Mouse (Mus musculus) CH12.LX (cell line): Measurements from ENCODE around the gene Gm11077. TPM values are rescaled to one million over a fixed set of nuclear protein-coding genes. Genes with fewer than 3 reads are reported as not detected.

Experiments
- DNase-seq: peaks from one replicate; pipeline ENCODE4 v3.0.0-alpha.2; 2013; ENCODE audit errors: extremely low read depth
- H3K27ac ChIP-seq: 2 replicates; pipeline ENCODE4 v1.5.1; 2012; ENCODE audit warnings: low read depth, mild to moderate bottlenecking, control low read depth, moderate library complexity; ENCODE audit not compliant: insufficient read depth
- H3K27me3 ChIP-seq: replicated peaks from 2 replicates; pipeline ENCODE3; 2012; ENCODE audit warnings: inconsistent platforms
- H3K36me3 ChIP-seq, 2 experiments: replicated peaks in 1 of 2; 2 replicates each; pipeline versions ENCODE3 to v1.6.1; 2012; ENCODE audit warnings: inconsistent platforms in 1 of 2, low read length in 1 of 2, mild to moderate bottlenecking in 1 of 2, mixed read lengths in 1 of 2, moderate library complexity in 1 of 2; ENCODE audit not compliant: control insufficient read depth in 1 of 2, insufficient read depth in 1 of 2
- H3K4me1 ChIP-seq, 2 experiments: 2 replicates each; pipeline ENCODE4 v1.6.1; 2012; ENCODE audit warnings: inconsistent platforms in 1 of 2, moderate library complexity in 1 of 2; ENCODE audit not compliant: insufficient read depth in 2 of 2, control insufficient read depth in 1 of 2
- H3K4me2 ChIP-seq: 2 replicates; pipeline ENCODE4 v1.6.1; 2012; ENCODE audit warnings: low read depth, mild to moderate bottlenecking, control low read depth; ENCODE audit not compliant: poor library complexity, insufficient read depth, severe bottlenecking
- H3K4me3 ChIP-seq, 3 experiments: fragments of 150-350 bp in 1 of 3; sonication (generic) in 1 of 3; replicated peaks in 1 of 3; 2 replicates each; pipeline versions ENCODE3 to v1.5.1; 2011 to 2012; ENCODE audit warnings: low read depth in 2 of 3, low read length in 2 of 3, mild to moderate bottlenecking in 2 of 3, moderate library complexity in 2 of 3, control low read depth in 1 of 3, improper control_type of control experiment in 1 of 3, inconsistent platforms in 1 of 3, mixed read lengths in 1 of 3; ENCODE audit not compliant: poor library complexity in 1 of 3
- H3K79me2 ChIP-seq: replicated peaks from 2 replicates; pipeline ENCODE4 v1.6.1; 2012; ENCODE audit warnings: mild to moderate bottlenecking, moderate library complexity; ENCODE audit not compliant: control insufficient read depth, poor library complexity, insufficient read depth, severe bottlenecking; ENCODE audit errors: extremely low read depth
- H3K9ac ChIP-seq: 2 replicates; pipeline ENCODE4 v1.6.1; 2012; ENCODE audit warnings: low read depth, mild to moderate bottlenecking, control low read depth, moderate library complexity; ENCODE audit not compliant: insufficient read depth
- H3K9me3 ChIP-seq: replicated peaks from 2 replicates; pipeline ENCODE3; 2012; ENCODE audit warnings: low read length, inconsistent platforms, mixed read lengths
- BHLHE40 ChIP-seq: IDR thresholded peaks from 2 replicates; pipeline ENCODE4 v1.6.1; 2011; ENCODE audit warnings: mild to moderate bottlenecking, low read depth, low read length, improper control_type of control experiment
- CTCF ChIP-seq, 2 experiments: IDR thresholded peaks in 1 of 2; conservative IDR thresholded peaks in 1 of 2; 2 replicates each; pipeline ENCODE4 v1.5.1; 2011 to 2012; ENCODE audit warnings: low read depth in 2 of 2, low read length in 2 of 2, improper control_type of control experiment in 1 of 2, inconsistent platforms in 1 of 2, mild to moderate bottlenecking in 1 of 2, moderate library complexity in 1 of 2
- E2F4 ChIP-seq: IDR thresholded peaks from 2 replicates; pipeline ENCODE4 v1.6.1; 2011; ENCODE audit warnings: low read depth, low read length, improper control_type of control experiment; ENCODE audit not compliant: insufficient replicate concordance
- IRF4 ChIP-seq: IDR thresholded peaks from 2 replicates; pipeline ENCODE4 v1.6.1; 2014; ENCODE audit warnings: low read depth, mild to moderate bottlenecking, inconsistent platforms, low read length, improper control_type of control experiment
- JUND ChIP-seq: conservative IDR thresholded peaks from 2 replicates; pipeline ENCODE4 v1.6.1; 2011; ENCODE audit warnings: low read depth, low read length, improper control_type of control experiment
- MXI1 ChIP-seq: IDR thresholded peaks from 2 replicates; pipeline ENCODE4 v1.6.1; 2011; ENCODE audit warnings: mild to moderate bottlenecking, low read depth, low read length, improper control_type of control experiment
- NRF1 ChIP-seq: IDR thresholded peaks from 2 replicates; pipeline ENCODE4 v1.6.1; 2014; ENCODE audit warnings: low read depth, mild to moderate bottlenecking, inconsistent platforms, low read length, improper control_type of control experiment, moderate library complexity
- RAD21 ChIP-seq: IDR thresholded peaks from 2 replicates; pipeline ENCODE4 v1.6.1; 2011; ENCODE audit warnings: low read depth, mild to moderate bottlenecking, low read length, improper control_type of control experiment, moderate library complexity
- RCOR1 ChIP-seq: conservative IDR thresholded peaks from 2 replicates; pipeline ENCODE4 v1.6.1; 2012; ENCODE audit warnings: low read depth, mild to moderate bottlenecking, inconsistent platforms, low read length, improper control_type of control experiment
- SMC3 ChIP-seq: IDR thresholded peaks from 2 replicates; pipeline ENCODE4 v1.6.1; 2011; ENCODE audit warnings: low read depth, low read length, improper control_type of control experiment
- TCF12 ChIP-seq: IDR thresholded peaks from 2 replicates; pipeline ENCODE4 v1.6.1; 2014; ENCODE audit warnings: low read depth, mild to moderate bottlenecking, inconsistent platforms, low read length, improper control_type of control experiment
- ZMIZ1 ChIP-seq: IDR thresholded peaks from 2 replicates; pipeline ENCODE4 v1.6.1; 2012; ENCODE audit warnings: low read depth, mild to moderate bottlenecking, inconsistent platforms, low read length, improper control_type of control experiment
- ZNF384 ChIP-seq: IDR thresholded peaks from 2 replicates; pipeline ENCODE4 v1.6.1; 2012; ENCODE audit warnings: low read depth, low read length, improper control_type of control experiment, inconsistent platforms
- dilution Hi-C: fragments of 300-500 bp; cut with MboI; formaldehyde crosslinking; loops from 2 replicates; pipeline ENCODE4 v1.14.3; 2020; ENCODE audit warnings: low sequenced_read_pairs; ENCODE audit not compliant: extremely low pct_unique_long_range_greater_than_20kb, extremely low pct_ligation_motif_present
- in situ Hi-C: fragments of 300-500 bp; cut with MboI; formaldehyde crosslinking; loops from 3 replicates; pipeline ENCODE4 v1.14.3; 2019; ENCODE audit warnings: low sequenced_read_pairs, low pct_ligation_motif_present, low pct_unique_long_range_greater_than_20kb, mixed read lengths
- polyA plus RNA-seq: library from polyadenylated mRNA; unstranded; fragments of >175 nt; gene quantifications from 2 replicates; pipeline ENCODE4 v1.2.1, GENCODE M21; 2012; ENCODE audit warnings: low read depth; ENCODE audit not compliant: insufficient read length
- total RNA-seq, 2 experiments: library from RNA; depleted of rRNA; stranded (reverse); fragments of 300-350 nt in 1 of 2; fragments of >200 nt in 1 of 2; gene quantifications; 2 replicates each; pipeline ENCODE4 v1.2.3; 2012 to 2014

Gene Gm11077
- total and polyA plus RNA-seq, 3 experiments, result not detected

GRCm38 (mm10) chr6:140708059-140708458 is 21.0 kb upstream of the Gm11077 start:
- H3K9ac ChIP-seq, result no peak overlapping the region
- H3K4me3 ChIP-seq, result no peak overlapping the region
- H3K79me2 ChIP-seq, result no peaks in the 10 kb centered on the region
- H3K9me3 ChIP-seq, result peaks cover 3% of the 10 kb centered on the region
- H3K4me2 ChIP-seq, result no peak overlapping the region
- in situ Hi-C loops (no loop called here), dilution Hi-C loops (no loop called here)
- no peak for TF ChIP-seq MXI1
- TF ChIP-seq BHLHE40, result no peak
- H3K4me1 ChIP-seq, result peaks cover 0 to 3% of the 10 kb centered on the region in 2 experiments; a peak in 1 of 4 replicates
- H3K27ac ChIP-seq, result no peak overlapping the region
- H3K27me3 ChIP-seq, result no peaks in the 10 kb centered on the region
- no peak for DNase-seq
- no peaks in the 10 kb centered on the region for H3K36me3 ChIP-seq

- Histone ChIP-seq H3K27ac (no peak overlapping the region), H3K27me3 (peaks cover 2% of the 10 kb centered on the region), H3K4me1 (peaks cover 0 to 3% of the 10 kb centered on the region in 2 experiments; a peak in 1 of 4 replicates), H3K9me3 (peaks cover 3% of the 10 kb centered on the region), H3K9ac (no peak overlapping the region), H3K79me2 (no peaks in the 10 kb centered on the region), H3K4me3 (no peak overlapping the region), H3K36me3 (no peaks in the 10 kb centered on the region), H3K4me2 (no peak overlapping the region)
- DNase-seq, result peak; percentile 10
- peak; percentile 66; the same call in 1 of the 2 replicates for TF ChIP-seq ZNF384
- peak; percentile 52 for TF ChIP-seq RAD21
- peak; percentile 34 for TF ChIP-seq SMC3
- no peak for TF ChIP-seq TCF12
- TF ChIP-seq NRF1, result no peak
- no peak for TF ChIP-seq E2F4
- TF ChIP-seq IRF4, result no peak
- peak in 1 of 2 experiments; percentile 60; a peak in 3 of 4 replicates for TF ChIP-seq CTCF (conservative IDR thresholded peaks at IDR 0.05 in 1 of 2, IDR thresholded peaks at IDR 0.05 in 1 of 2; ENCODE audit: low read depth in 2 of 2, low read length in 2 of 2)
- dilution Hi-C loops (no loop called here), in situ Hi-C loops (no loop called here)
Observed at GRCm38 (mm10) chr6:140709415-140710107, 19.5 kb upstream of the Gm11077 start.

GRCm38 (mm10) chr6:140712754-140713153 is 16.3 kb upstream of the Gm11077 start:
- Histone ChIP-seq H3K4me1 (peaks cover 0 to 3% of the 10 kb centered on the region in 2 experiments; a peak in 1 of 4 replicates), H3K9ac (no peak overlapping the region), H3K4me2 (peak overlapping the region; percentile 68), H3K9me3 (no peaks in the 10 kb centered on the region), H3K4me3 (no peak overlapping the region), H3K36me3 (no peaks in the 10 kb centered on the region), H3K27ac (no peak overlapping the region), H3K27me3 (peaks cover 2% of the 10 kb centered on the region), H3K79me2 (no peaks in the 10 kb centered on the region)
- DNase-seq, result peak; percentile 42
- dilution Hi-C loops, result no loop called here
- in situ Hi-C loops, result no loop called here
- TF ChIP-seq RCOR1 (no peak), CTCF (conservative IDR thresholded peaks at IDR 0.05 in 1 of 2, IDR thresholded peaks at IDR 0.05 in 1 of 2; ENCODE audit: low read depth in 2 of 2, low read length in 2 of 2) (peak; percentile 83 to 88), SMC3 (peak; percentile 61), JUND (0 out of 2 replicates have a peak, but pooled peaks have one; percentile 13), ZMIZ1 (no peak), ZNF384 (peak; percentile 41; the same call in 1 of the 2 replicates), IRF4 (0 out of 2 replicates have a peak, but pooled peaks have one; percentile 14), RAD21 (peak; percentile 70)
